Mouse (Mus musculus) heart, adult 2 months (tissue): Measurements from ENCODE around the gene Cdkn1c.
A peak's percentile ranks its signal among the peaks of the same experiment; 100 is the strongest.

Experiments used
- CTCF ChIP-seq: fragments of 200-600 bp; IDR thresholded peaks from 2 replicates; pipeline ENCODE4 v1.8.1; 2022; ENCODE audit warnings: antibody characterized with exemption, mild to moderate bottlenecking, moderate library complexity
- POLR2A ChIP-seq: fragments of 200-500 bp; IDR thresholded peaks from 2 replicates; pipeline ENCODE4 v1.6.1; 2011; ENCODE audit warnings: mild to moderate bottlenecking, low read depth, low read length, control low read depth; ENCODE audit not compliant: insufficient read depth

- TF ChIP-seq CTCF (peak; percentile 88), POLR2A (no peak)
Observed at GRCm38 (mm10) chr7:143480498-143480897, 19.6 kb upstream of the Cdkn1c start.
